Mouse (Mus musculus) layer of hippocampus, adult 18-20 months (tissue): ENCODE measurements around the gene Vmn2r37. TPM values are rescaled to one million over a fixed set of nuclear protein-coding genes. Genes with fewer than 3 reads are reported as not detected.
"Not testable (repeated sequence)": the region's sequence is repeated elsewhere in the genome, so short reads cannot be mapped to it uniquely, and the experiment has no call there.

Experiments
- DNase-seq, 2 experiments: peaks; one replicate each; pipeline ENCODE4 v3.0.0; 2022; ENCODE audit warnings: low spot score in 2 of 2
- long read RNA-seq: library from polyadenylated mRNA; stranded (forward); transcript quantifications from one replicate; pipeline ENCODE4 v2.0.0, GENCODE M21; 2021
- total RNA-seq, 2 experiments: library from RNA; stranded (reverse); gene quantifications; 2 replicates each; pipeline ENCODE4 v1.2.3; 2021

Vmn2r37 gene
- not detected for total RNA-seq
- long read RNA-seq, result 0 reads

GRCm38 (mm10) chr7:9223553-9223952 is at the start of gene Vmn2r37:
TSS of gene Vmn2r37 (minus strand) at chr7:9223653.
- DNase-seq, result not testable (repeated sequence)

Other genes starting within 250 kb of the Vmn2r37 start
- gene Vmn2r39, start 192.9 kb downstream of the Vmn2r37 start, total RNA-seq, result not detected
- gene Vmn2r38, start 125.8 kb downstream of the Vmn2r37 start, total RNA-seq, result not detected